Mouse (Mus musculus): ENCODE measurements around the gene Chd9.

DNA sequence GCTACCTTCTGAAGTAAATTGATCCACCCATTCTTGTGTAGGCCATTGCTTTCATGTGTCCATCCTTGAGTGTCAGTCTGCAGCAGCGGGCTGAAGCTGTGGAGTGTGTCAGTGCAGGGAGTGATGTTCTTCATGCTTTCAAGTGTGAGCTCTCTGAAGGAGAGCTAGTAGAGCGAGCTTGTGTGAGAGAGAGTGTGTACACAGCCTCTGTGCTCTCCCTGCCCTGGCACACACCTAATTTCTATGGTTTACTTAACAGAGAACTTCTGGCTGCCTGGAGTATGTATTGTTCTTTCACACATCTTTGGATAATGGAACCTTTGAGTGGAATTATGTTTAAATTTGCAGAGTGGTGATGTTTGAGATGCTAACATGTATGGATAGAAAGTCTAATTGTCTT lies 261.4 kb downstream of the Chd9 start:
- no peak for TF ChIP-seq CTCF (conservative IDR thresholded peaks at IDR 0.05; ENCODE audit: insufficient read depth, insufficient read length, low read depth, low read length)
- TF ChIP-seq POLR2A (IDR thresholded peaks at IDR 0.05; ENCODE audit: low read depth, low read length): no peak
